Mouse (Mus musculus) forebrain, embryonic 13.5 days (tissue): ENCODE measurements around the gene Tmprss13. TPM values are rescaled to one million over a fixed set of nuclear protein-coding genes. Genes with fewer than 3 reads are reported as not detected.

ENCODE experiments used
- ATAC-seq: fragments of 200-750 bp; cut with Nextera tagmentation; 2 replicates; pipeline ENCODE4 v1.8.0; 2017
- H3K27ac ChIP-seq: fragments of 300-500 bp; sonication (generic); 2 replicates; pipeline ENCODE4 v1.5.1; 2015; ENCODE audit warnings: inconsistent platforms, mild to moderate bottlenecking, moderate library complexity
- H3K27me3 ChIP-seq: fragments of 300-500 bp; sonication (generic); 2 replicates; pipeline ENCODE4 v1.6.1; 2015; ENCODE audit warnings: mild to moderate bottlenecking, inconsistent platforms
- H3K36me3 ChIP-seq: fragments of 300-500 bp; sonication (generic); 2 replicates; pipeline ENCODE4 v1.6.1; 2015; ENCODE audit warnings: mild to moderate bottlenecking, inconsistent platforms; ENCODE audit not compliant: poor library complexity, severe bottlenecking
- H3K4me1 ChIP-seq: fragments of 300-500 bp; sonication (generic); 2 replicates; pipeline ENCODE4 v1.6.1; 2015; ENCODE audit warnings: inconsistent platforms
- H3K4me2 ChIP-seq: fragments of 300-500 bp; sonication (generic); 2 replicates; pipeline ENCODE4 v1.6.1; 2015; ENCODE audit warnings: inconsistent platforms, mild to moderate bottlenecking, moderate library complexity
- H3K4me3 ChIP-seq: fragments of 300-500 bp; sonication (generic); 2 replicates; pipeline ENCODE4 v1.5.1; 2015; ENCODE audit warnings: mild to moderate bottlenecking, inconsistent platforms
- H3K9ac ChIP-seq: fragments of 300-500 bp; sonication (generic); 2 replicates; pipeline ENCODE4 v1.6.1; 2015; ENCODE audit warnings: mild to moderate bottlenecking, inconsistent platforms
- H3K9me3 ChIP-seq: fragments of 300-500 bp; sonication (generic); replicated peaks from 2 replicates; pipeline ENCODE4 v1.6.1; 2016; ENCODE audit warnings: inconsistent platforms
- WGBS: fragments of 180-500 bp; shearing (Covaris S2); methylation state at CpG from one replicate; pipeline ENCODE4 v1.1.7; 2015; 5-methylcytosine and 5-hydroxymethylcytosine counted together
- polyA plus RNA-seq: library from polyadenylated mRNA; unstranded; fragments of >200 nt; fragmentation: Nextera tagmentation; extraction: Ambion mirVana; gene quantifications from 2 replicates; pipeline ENCODE4 v1.2.1, GENCODE M21; 2015

Gene Tmprss13
- polyA plus RNA-seq, 1 experiment from 2014 or later: not detected

GRCm38 (mm10) chr9:45388385-45388994 is 69.6 kb downstream of the Tmprss13 start:
- peak; percentile 83 for ATAC-seq
- Histone ChIP-seq H3K4me2 (no peak overlapping the region), H3K27ac (no peak overlapping the region), H3K4me3 (no peak overlapping the region), H3K27me3 (no peaks in the 10 kb centered on the region), H3K9me3 (no peaks in the 10 kb centered on the region), H3K9ac (0 out of 2 replicates have a peak overlapping the region, but pooled peaks have one; percentile 9), H3K36me3 (peaks cover 30% of the 10 kb centered on the region), H3K4me1 (peaks cover 7% of the 10 kb centered on the region; the same call in 1 of the 2 replicates)
- 47% methylated on average over 12 of the region's 12 CpGs for WGBS

- Histone ChIP-seq H3K4me3 (no peak overlapping the region), H3K4me2 (no peak overlapping the region), H3K27me3 (no peaks in the 10 kb centered on the region), H3K9me3 (no peaks in the 10 kb centered on the region), H3K4me1 (peaks cover 5% of the 10 kb centered on the region; the same call in 1 of the 2 replicates), H3K36me3 (peaks cover 41% of the 10 kb centered on the region), H3K27ac (no peak overlapping the region), H3K9ac (no peak overlapping the region)
- no peak for ATAC-seq
- 91% methylated on average over 8 of the region's 8 CpGs for WGBS
Observed at GRCm38 (mm10) chr9:45389596-45389995, 70.7 kb downstream of the Tmprss13 start.

GRCm38 (mm10) chr9:45391299-45391698 is 72.4 kb downstream of the Tmprss13 start:
- H3K4me1 ChIP-seq: no peaks in the 10 kb centered on the region
- no peaks in the 10 kb centered on the region for H3K27me3 ChIP-seq
- H3K9me3 ChIP-seq: no peaks in the 10 kb centered on the region
- no peak overlapping the region for H3K4me2 ChIP-seq
- WGBS: 78% methylated on average over 7 of the region's 7 CpGs
- H3K36me3 ChIP-seq: peaks cover 58% of the 10 kb centered on the region
- H3K9ac ChIP-seq: no peak overlapping the region
- H3K4me3 ChIP-seq: no peak overlapping the region
- H3K27ac ChIP-seq: no peak overlapping the region
- ATAC-seq: no peak

- WGBS: 91% methylated on average over 6 of the region's 6 CpGs
- peaks cover 61% of the 10 kb centered on the region for H3K36me3 ChIP-seq
- H3K27me3 ChIP-seq: no peaks in the 10 kb centered on the region
- H3K9me3 ChIP-seq: no peaks in the 10 kb centered on the region
- H3K4me2 ChIP-seq: no peak overlapping the region
- no peak overlapping the region for H3K4me3 ChIP-seq
- no peak for ATAC-seq
- no peak overlapping the region for H3K9ac ChIP-seq
- no peaks in the 10 kb centered on the region for H3K4me1 ChIP-seq
- no peak overlapping the region for H3K27ac ChIP-seq
Observed at GRCm38 (mm10) chr9:45395218-45395617, 76.3 kb downstream of the Tmprss13 start.

GRCm38 (mm10) chr9:45395796-45396195 is 76.9 kb downstream of the Tmprss13 start:
- Histone ChIP-seq H3K4me2 (no peak overlapping the region), H3K4me3 (no peak overlapping the region), H3K27me3 (no peaks in the 10 kb centered on the region), H3K4me1 (no peaks in the 10 kb centered on the region), H3K9ac (no peak overlapping the region; the same call in 1 of the 2 replicates), H3K27ac (no peak overlapping the region), H3K9me3 (no peaks in the 10 kb centered on the region), H3K36me3 (peaks cover 57% of the 10 kb centered on the region)
- WGBS: 82% methylated on average over 3 of the region's 3 CpGs
- ATAC-seq: no peak

Other genes starting within 250 kb of the Tmprss13 start
- not detected in 2 replicates for gene Jaml, start 239.9 kb upstream of the Tmprss13 start, polyA plus RNA-seq
- 3.4 and 3.8 TPM in 2 replicates for gene Scn2b, start 201.3 kb upstream of the Tmprss13 start, polyA plus RNA-seq
- gene Scn4b, start 180.7 kb upstream of the Tmprss13 start, polyA plus RNA-seq: 0.18 and 0.21 TPM in 2 replicates
- 0.10 TPM in 1 of 2 replicates, not detected in the other for gene BC049352, start 137.1 kb upstream of the Tmprss13 start, polyA plus RNA-seq
- gene Tmprss4, start 115.0 kb upstream of the Tmprss13 start, polyA plus RNA-seq: not detected in 2 replicates
- 0.32 and 0.50 TPM in 2 replicates for gene Il10ra, start 50.0 kb upstream of the Tmprss13 start, polyA plus RNA-seq
- 291 and 322 TPM in 2 replicates for gene Fxyd6, start 51.1 kb downstream of the Tmprss13 start, polyA plus RNA-seq
- 3.0 and 5.6 TPM in 2 replicates for gene Fxyd2, start 80.6 kb downstream of the Tmprss13 start, polyA plus RNA-seq
- gene Dscaml1, start 107.5 kb downstream of the Tmprss13 start, polyA plus RNA-seq: 9.6 and 13.6 TPM in 2 replicates